Mouse (Mus musculus) liver, embryonic 13.5 days (tissue): Measurements from ENCODE around the gene Dynll1. TPM values are rescaled to one million over a fixed set of nuclear protein-coding genes. Genes with fewer than 3 reads are reported as not detected.

Experiments
- ATAC-seq: fragments of 200-750 bp; cut with Nextera tagmentation; 2 replicates; pipeline ENCODE4 v1.8.0; 2017; ENCODE audit warnings: low read depth, mild to moderate bottlenecking, moderate number of reproducible peaks, moderate library complexity
- DNase-seq: peaks from one replicate; pipeline ENCODE4 v3.0.0; 2022
- H3K27ac ChIP-seq: fragments of 300-500 bp; sonication (generic); 2 replicates; pipeline ENCODE4 v1.5.1; 2015; ENCODE audit warnings: moderate library complexity, mild to moderate bottlenecking, inconsistent platforms
- H3K27me3 ChIP-seq: fragments of 300-500 bp; sonication (generic); 2 replicates; pipeline ENCODE4 v1.6.1; 2015; ENCODE audit warnings: mild to moderate bottlenecking, inconsistent platforms
- H3K36me3 ChIP-seq: fragments of 300-500 bp; sonication (generic); 2 replicates; pipeline ENCODE4 v1.6.1; 2015; ENCODE audit warnings: mild to moderate bottlenecking, inconsistent platforms
- H3K4me1 ChIP-seq: fragments of 300-500 bp; sonication (generic); replicated peaks from 2 replicates; pipeline ENCODE4 v1.6.1; 2015; ENCODE audit warnings: inconsistent platforms
- H3K4me2 ChIP-seq: fragments of 300-500 bp; sonication (generic); 2 replicates; pipeline ENCODE4 v1.6.1; 2015; ENCODE audit warnings: inconsistent platforms, mild to moderate bottlenecking, moderate library complexity
- H3K4me3 ChIP-seq: fragments of 300-500 bp; sonication (generic); replicated peaks from 2 replicates; pipeline ENCODE4 v1.5.1; 2015; ENCODE audit warnings: mild to moderate bottlenecking, inconsistent platforms
- H3K9ac ChIP-seq: fragments of 300-500 bp; sonication (generic); 2 replicates; pipeline ENCODE4 v1.6.1; 2015; ENCODE audit warnings: mild to moderate bottlenecking, inconsistent platforms
- H3K9me3 ChIP-seq: fragments of 300-500 bp; sonication (generic); replicated peaks from 2 replicates; pipeline ENCODE4 v1.6.1; 2016; ENCODE audit warnings: inconsistent platforms
- WGBS: fragments of 180-500 bp; shearing (Covaris S2); methylation state at CpG from one replicate; pipeline ENCODE4 v1.1.7; 2015; ENCODE audit not compliant: insufficient replicate concordance; 5-methylcytosine and 5-hydroxymethylcytosine counted together
- polyA plus RNA-seq: library from polyadenylated mRNA; unstranded; fragments of >200 nt; fragmentation: Nextera tagmentation; extraction: Ambion mirVana; gene quantifications from 2 replicates; pipeline ENCODE4 v1.2.1, GENCODE M21; 2015

The Dynll1 gene
- 744 and 768 TPM in 2 replicates for polyA plus RNA-seq

GRCm38 (mm10) chr5:115300792-115301614 is at the start of gene Dynll1:
Gene Dynll1, minus strand, starts transcription at chr5:115300999.
- peak; percentile 95 for ATAC-seq
- peaks cover 50% of the 10 kb centered on the region for H3K4me1 ChIP-seq

DNA sequence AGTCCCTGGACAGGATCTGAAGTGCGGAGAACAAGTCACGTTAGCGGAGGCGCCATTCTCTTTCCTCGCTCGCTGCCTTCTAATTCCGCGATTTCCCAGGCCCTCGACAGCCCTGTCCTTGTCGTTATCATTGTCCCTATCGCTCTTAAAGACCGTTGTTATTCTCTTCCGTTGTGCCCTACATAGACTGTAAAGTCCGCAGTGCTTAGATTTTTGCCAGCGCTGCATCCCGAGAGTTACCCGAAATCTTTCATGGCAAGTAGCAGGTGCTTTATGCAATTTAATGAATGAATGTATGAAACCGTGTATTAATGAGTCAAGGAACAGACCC is 48.4 kb upstream of the Dynll1 start:
- ATAC-seq: peak; percentile 52
- no peaks in the 10 kb centered on the region for H3K9me3 ChIP-seq
- H3K4me3 ChIP-seq: peak overlapping the region; percentile 96
- H3K36me3 ChIP-seq: peaks cover 27% of the 10 kb centered on the region
- WGBS: under 1% methylated on average over 18 of the region's 18 CpGs
- DNase-seq: no peak
- peak overlapping the region; percentile 87 for H3K4me2 ChIP-seq
- H3K27me3 ChIP-seq: no peaks in the 10 kb centered on the region
- peak overlapping the region; percentile 79 for H3K9ac ChIP-seq
- peak overlapping the region; percentile 83 for H3K27ac ChIP-seq
- H3K4me1 ChIP-seq: peaks cover 25% of the 10 kb centered on the region

More at GRCm38 (mm10) chr5:115300792-115301614, at the start of gene Dynll1:
- Histone ChIP-seq H3K4me3 (peak within 1 kb of the TSS; percentile 89), H3K4me2 (peak within 1 kb of the TSS; percentile 98), H3K9me3 (no peaks in the 10 kb centered on the region), H3K27me3 (no peaks in the 10 kb centered on the region), H3K9ac (peak within 1 kb of the TSS; percentile 98), H3K36me3 (peaks cover 35% of the 10 kb centered on the region), H3K27ac (peak within 1 kb of the TSS; percentile 96)
- DNase-seq: peak; percentile 99
- WGBS: under 1% methylated on average over 66 of the region's 66 CpGs

DNA sequence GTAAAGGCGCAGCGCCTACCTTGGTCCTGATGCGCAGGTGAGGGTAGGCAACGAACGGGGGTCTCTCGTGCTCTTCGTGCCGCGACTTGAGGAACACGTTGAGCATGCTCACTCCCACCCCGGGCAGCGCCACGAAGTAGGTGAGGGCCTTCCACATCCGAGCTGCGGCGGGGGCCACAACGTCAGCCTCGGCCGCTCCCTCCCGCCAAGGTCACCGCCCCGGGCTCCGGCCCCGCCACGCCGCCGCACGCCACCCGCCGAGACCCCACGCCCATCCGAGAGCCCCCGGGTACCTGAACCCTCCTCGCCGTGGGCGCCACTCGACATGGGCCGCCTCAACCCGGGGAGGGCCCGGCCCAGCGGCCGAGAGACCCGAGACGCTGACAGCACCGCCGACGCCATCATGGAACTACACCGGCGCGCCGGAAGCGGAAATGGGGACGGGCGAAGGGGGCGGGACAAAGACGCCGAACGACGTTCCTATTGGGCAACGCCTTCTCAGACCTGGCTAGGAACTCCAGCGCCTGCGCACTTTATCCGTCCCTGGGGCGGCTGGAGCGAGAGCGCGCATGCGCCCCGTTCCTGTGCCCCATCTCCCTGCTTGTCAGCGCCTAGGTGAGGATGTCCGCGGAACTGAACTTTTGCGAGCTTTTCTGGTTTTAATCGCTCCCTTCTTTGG is 47.9 kb upstream of the Dynll1 start, which contains the start of gene Cox6a1:
TSS of gene Cox6a1 (minus strand) at position 436 of the 679 bp plus-strand sequence.
- ATAC-seq (peak; percentile 90), DNase-seq (peak; percentile 98)
- Histone ChIP-seq H3K4me1 (peaks cover 27% of the 10 kb centered on the region), H3K27me3 (no peaks in the 10 kb centered on the region), H3K4me3 (peak within 1 kb of the TSS; percentile 96), H3K36me3 (peaks cover 32% of the 10 kb centered on the region), H3K27ac (peak within 1 kb of the TSS; percentile 83), H3K9me3 (no peaks in the 10 kb centered on the region), H3K4me2 (peak within 1 kb of the TSS; percentile 90), H3K9ac (peak within 1 kb of the TSS; percentile 92)
- under 1% methylated on average over 69 of the region's 74 CpGs for WGBS

GRCm38 (mm10) chr5:115347564-115347963 is 46.8 kb upstream of the Dynll1 start:
- H3K27ac ChIP-seq: peak overlapping the region; percentile 82
- H3K9ac ChIP-seq: peak overlapping the region; percentile 92

GRCm38 (mm10) chr5:115341314-115342165 is 40.7 kb upstream of the Dynll1 start:
- peak overlapping the region; percentile 85 for H3K4me2 ChIP-seq
- peaks cover 62% of the 10 kb centered on the region for H3K36me3 ChIP-seq
- H3K4me1 ChIP-seq: peaks cover 58% of the 10 kb centered on the region
- ATAC-seq: peak; percentile 60
- H3K27ac ChIP-seq: peak overlapping the region; percentile 90
- no peaks in the 10 kb centered on the region for H3K27me3 ChIP-seq
- peak overlapping the region; percentile 94 for H3K9ac ChIP-seq
- no peak for DNase-seq
- no peaks in the 10 kb centered on the region for H3K9me3 ChIP-seq
- H3K4me3 ChIP-seq: peak overlapping the region; percentile 88
- 6% methylated on average over 36 of the region's 36 CpGs for WGBS

More at GRCm38 (mm10) chr5:115347564-115347963, 46.8 kb upstream of the Dynll1 start:
- DNase-seq (peak; percentile 84), ATAC-seq (peak; percentile 70)
- peaks cover 43% of the 10 kb centered on the region for H3K36me3 ChIP-seq
- H3K4me1 ChIP-seq: peaks cover 34% of the 10 kb centered on the region
- WGBS: 0% methylated on average over 5 of the region's 5 CpGs
- H3K9me3 ChIP-seq: no peaks in the 10 kb centered on the region
- H3K27me3 ChIP-seq: no peaks in the 10 kb centered on the region
- H3K4me3 ChIP-seq: peak overlapping the region; percentile 96
- H3K4me2 ChIP-seq: peak overlapping the region; percentile 90

DNA sequence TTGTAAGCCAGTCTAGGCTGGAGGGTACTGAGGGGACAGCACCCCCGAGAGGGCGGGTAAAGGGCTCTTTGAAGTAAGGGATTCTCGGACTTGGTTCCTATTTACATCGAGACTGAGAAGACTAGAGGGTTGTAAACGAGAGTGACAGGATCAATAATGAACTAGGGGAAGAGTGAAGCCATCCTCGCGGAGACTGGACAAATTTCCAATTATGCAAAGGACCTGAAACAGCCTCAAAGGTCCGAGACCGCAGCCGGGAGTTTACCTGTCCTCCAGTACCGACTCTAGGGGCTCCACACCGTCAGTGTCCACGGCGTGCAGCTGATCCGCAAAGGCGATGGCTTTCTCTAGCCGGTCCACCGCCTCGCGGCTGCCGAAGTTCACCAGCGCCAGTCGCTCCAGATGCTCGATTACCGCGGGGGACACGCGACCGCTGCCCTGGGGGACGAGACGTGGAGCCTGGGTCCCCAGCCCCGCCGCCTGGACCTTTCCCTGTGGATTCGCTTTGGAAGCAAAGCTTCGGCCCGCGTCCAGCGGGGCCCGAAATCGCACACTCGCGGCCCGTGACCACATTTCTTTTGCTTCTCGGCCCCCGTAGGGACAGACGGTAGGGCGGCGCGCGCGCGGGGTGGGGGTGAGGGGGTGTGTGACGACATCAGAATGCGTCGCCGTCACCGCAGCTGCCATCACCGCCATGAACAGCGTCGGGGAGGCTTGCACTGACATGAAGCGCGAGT is 39.9 kb upstream of the Dynll1 start, which contains the start of the genes Gatc and Triap1:
TSS of gene Gatc (minus strand) at position 602 of the 737 bp plus-strand sequence.
TSS of gene Triap1 (plus strand) at position 649 of the 737 bp plus-strand sequence.
- under 1% methylated on average over 62 of the region's 62 CpGs for WGBS
- no peaks in the 10 kb centered on the region for H3K9me3 ChIP-seq
- H3K4me1 ChIP-seq: peaks cover 61% of the 10 kb centered on the region
- ATAC-seq (peak; percentile 89), DNase-seq (peak; percentile 82)
- no peaks in the 10 kb centered on the region for H3K27me3 ChIP-seq
- peak within 1 kb of the TSS; percentile 85 for H3K4me2 ChIP-seq
- H3K36me3 ChIP-seq: peaks cover 63% of the 10 kb centered on the region
- H3K4me3 ChIP-seq: peak within 1 kb of the TSS; percentile 88
- peak within 1 kb of the TSS; percentile 90 for H3K27ac ChIP-seq
- peak within 1 kb of the TSS; percentile 94 for H3K9ac ChIP-seq

DNA sequence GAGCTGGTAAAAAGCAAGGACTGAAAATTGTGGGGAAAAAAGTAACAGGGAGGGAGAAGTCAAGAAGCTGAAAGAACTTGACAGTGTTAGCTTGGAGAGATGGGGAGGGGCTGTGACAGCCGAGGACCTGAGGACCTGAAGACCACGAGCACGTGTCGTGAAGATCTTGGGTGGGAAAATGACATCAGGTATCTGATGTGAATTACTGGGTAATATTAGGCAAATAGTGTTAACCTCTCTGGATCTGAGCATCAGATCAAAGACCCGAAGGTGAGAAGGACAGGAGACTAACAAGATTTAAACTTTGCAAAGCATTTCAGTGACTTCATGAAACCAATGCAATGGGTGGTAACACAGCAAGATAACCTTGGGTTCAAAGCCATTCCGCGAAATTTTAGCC is 39.2 kb upstream of the Dynll1 start:
- Histone ChIP-seq H3K4me2 (peak overlapping the region; percentile 85), H3K4me3 (peak overlapping the region; percentile 88), H3K27me3 (no peaks in the 10 kb centered on the region), H3K36me3 (peaks cover 63% of the 10 kb centered on the region), H3K27ac (peak overlapping the region; percentile 90; the same call in 1 of the 2 replicates), H3K4me1 (peaks cover 67% of the 10 kb centered on the region), H3K9ac (peak overlapping the region; percentile 94), H3K9me3 (no peaks in the 10 kb centered on the region)
- WGBS: 10% methylated on average over 7 of the region's 7 CpGs
- DNase-seq (no peak), ATAC-seq (no peak)

GRCm38 (mm10) chr5:115333626-115334025 is 32.8 kb upstream of the Dynll1 start:
- Histone ChIP-seq H3K27ac (peak overlapping the region; percentile 90), H3K4me2 (peak overlapping the region; percentile 55), H3K36me3 (peaks cover 93% of the 10 kb centered on the region), H3K9me3 (no peaks in the 10 kb centered on the region), H3K4me3 (peak overlapping the region; percentile 19), H3K9ac (peak overlapping the region; percentile 67), H3K4me1 (peaks cover 91% of the 10 kb centered on the region), H3K27me3 (no peaks in the 10 kb centered on the region)
- DNase-seq (peak; percentile 69), ATAC-seq (peak; percentile 99)
- WGBS: 26% methylated on average over 3 of the region's 3 CpGs

- Histone ChIP-seq H3K27me3 (no peaks in the 10 kb centered on the region), H3K4me3 (no peak overlapping the region), H3K9ac (peak overlapping the region; percentile 15; the same call in 1 of the 2 replicates), H3K4me2 (no peak overlapping the region), H3K27ac (peak overlapping the region; percentile 90), H3K4me1 (peaks cover 81% of the 10 kb centered on the region), H3K36me3 (peaks cover 69% of the 10 kb centered on the region), H3K9me3 (no peaks in the 10 kb centered on the region)
- ATAC-seq: no peak
- no peak for DNase-seq
- WGBS: 71% methylated on average over 9 of the region's 9 CpGs
These were observed 30.2 kb upstream of the Dynll1 start for GRCm38 (mm10) chr5:115330955-115331354.
